Comparison of ENCODE assay signal across 8 mouse cellular contexts in genomic region chr12:4817361-4818101, GRCm38 (mm10). TPM values are rescaled to one million over a fixed set of nuclear protein-coding genes. Genes with fewer than 3 reads are reported as not detected.
DNase-seq lines count a peak whose midpoint lies in the region; ATAC-seq and TF ChIP-seq lines count a peak whose summit lies in the region.

Gene Sf3b6 (plus strand): TSS chr12:4817544.

- peaks cover 4% of the 10 kb centered on the region for H3K4me1 ChIP-seq in cortical plate, adult 2 months (ENCODE audit: control insufficient read depth, insufficient read depth, low read length)
- peaks cover 36% of the 10 kb centered on the region for H3K4me1 ChIP-seq in megakaryocyte, embryonic 14.5 days

- H3K27me3 ChIP-seq in megakaryocyte, embryonic 14.5 days (replicated peaks): peaks cover 5% of the 10 kb centered on the region

- no peaks in the 10 kb centered on the region for H3K9me3 ChIP-seq in megakaryocyte, embryonic 14.5 days

- H3K36me3 ChIP-seq in megakaryocyte, embryonic 14.5 days (replicated peaks; ENCODE audit: low read length): peaks cover 32% of the 10 kb centered on the region

- TF ChIP-seq POLR2A in cortical plate, adult 2 months (IDR thresholded peaks at IDR 0.05; ENCODE audit: extremely low read depth, insufficient read depth, low read length): peak; percentile 84

- TF ChIP-seq CTCF in cortical plate, adult 2 months (IDR thresholded peaks at IDR 0.05; ENCODE audit: extremely low read depth, insufficient read depth, low read length): no peak

- ATAC-seq in activated CD4-positive, CD25-positive, alpha-beta regulatory T cell, adult 4 months: peak; percentile 96

- no peak within 1 kb of the TSS for H3K27ac ChIP-seq in cortical plate, adult 2 months (ENCODE audit: insufficient read depth, low read length)

- peak; percentile 96 to 97 for DNase-seq in gastrocnemius, adult 8-10 months (ENCODE audit: low spot score in 2 of 2)
- peak; percentile 85 for DNase-seq in hindlimb bud, embryonic 11.5 days (ENCODE audit: extremely low spot score, low read depth, low spot score)
- DNase-seq in left cerebral cortex, adult 8-10 months (ENCODE audit: low spot score in 2 of 2): peak; percentile 92 to 94
- DNase-seq in right cerebral cortex, postnatal 10 days (ENCODE audit: low spot score in 2 of 2): peak; percentile 98 to 99
- DNase-seq in urinary bladder, postnatal 25 days (ENCODE audit: low spot score): peak; percentile 99

- peak within 1 kb of the TSS; percentile 91 for H3K4me3 ChIP-seq in cortical plate, adult 2 months (ENCODE audit: insufficient read depth, low read length)
- peak within 1 kb of the TSS; percentile 100 for H3K4me3 ChIP-seq in megakaryocyte, embryonic 14.5 days (replicated peaks)

RNA-seq across cellular contexts. Expression of gene Sf3b6, which starts in this region (rescaled TPM):
- 100 to 1,000 TPM; 295 to 357 TPM for polyA plus RNA-seq in activated CD4-positive, CD25-positive, alpha-beta regulatory T cell, adult 4 months (2017; shearing (Covaris generic))
- 94.4 and 109 TPM in 2 replicates for polyA plus RNA-seq in cortical plate, adult 2 months (2012; rRNA removed)
- 10 to 100 TPM; 24.7 to 34.2 (median 28.8) TPM for total RNA-seq in gastrocnemius, adult 8-10 months (2022)
- 10 to 100 TPM; 69.8 to 92.7 (median 81.2) TPM for total RNA-seq in left cerebral cortex, adult 8-10 months (2022)
- 15.8 TPM in 1 of 2 replicates, not detected in the other for polyA plus RNA-seq in megakaryocyte, embryonic 14.5 days (2012; ENCODE audit: insufficient read depth, low replicate concordance)
